Mouse (Mus musculus): ENCODE results near the gene Sec24a.

Gene Sec24a

DNA sequence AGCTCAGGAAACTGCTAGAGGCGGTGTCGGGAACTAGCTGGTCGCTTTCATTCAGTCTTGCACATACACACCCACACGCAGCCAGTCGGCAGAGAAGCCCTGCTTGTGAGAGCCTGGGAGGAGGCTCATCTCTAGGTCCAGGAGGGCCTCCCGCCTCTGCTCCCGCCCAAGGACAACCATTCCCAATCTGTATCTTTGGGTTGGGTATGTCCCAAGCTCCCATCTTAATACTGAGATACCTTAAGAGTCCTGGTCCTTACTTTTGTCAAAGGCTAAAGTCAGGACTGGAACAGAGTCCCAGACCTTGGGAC is 113.6 kb downstream of the Sec24a start:
- DNase-seq (ENCODE audit: low spot score): peak; percentile 50

DNA sequence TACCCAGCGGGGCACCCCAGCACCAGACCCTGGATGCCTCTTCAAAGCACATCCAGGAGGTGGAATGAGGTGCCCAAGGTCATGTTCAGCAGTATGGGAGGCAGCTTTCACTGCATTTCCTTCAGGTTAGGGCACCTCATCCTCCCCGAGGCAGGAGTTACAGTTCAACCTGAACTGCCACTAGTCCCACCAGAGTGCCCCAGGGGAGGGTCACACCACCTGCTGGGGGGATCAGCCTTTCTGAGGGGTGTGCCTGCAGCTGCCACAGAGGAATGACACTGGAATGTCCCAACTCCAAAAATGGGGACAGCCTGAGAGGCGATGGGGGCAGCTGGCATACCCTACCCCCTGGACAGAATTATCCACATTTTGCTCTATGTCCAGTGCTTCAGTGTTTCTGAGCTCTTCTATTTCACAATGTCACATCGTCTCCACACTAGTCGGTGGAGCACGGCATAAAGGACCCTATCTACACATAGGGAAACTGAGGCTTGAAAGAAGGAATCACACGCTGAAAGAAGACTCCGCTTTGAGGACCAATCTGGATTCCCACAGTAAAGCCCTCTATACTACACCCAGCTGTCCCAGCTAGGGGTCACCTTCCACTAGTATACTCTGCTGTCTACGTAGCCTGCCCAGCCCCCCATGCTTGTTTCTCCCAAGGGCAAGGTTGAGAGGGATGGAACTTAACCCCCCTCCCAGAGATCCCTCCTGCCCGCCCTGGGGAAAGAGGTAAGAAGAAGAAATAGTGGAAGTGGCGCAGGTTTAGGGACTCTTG is 114.1 kb downstream of the Sec24a start:
- no peak for DNase-seq (ENCODE audit: low spot score)

DNA sequence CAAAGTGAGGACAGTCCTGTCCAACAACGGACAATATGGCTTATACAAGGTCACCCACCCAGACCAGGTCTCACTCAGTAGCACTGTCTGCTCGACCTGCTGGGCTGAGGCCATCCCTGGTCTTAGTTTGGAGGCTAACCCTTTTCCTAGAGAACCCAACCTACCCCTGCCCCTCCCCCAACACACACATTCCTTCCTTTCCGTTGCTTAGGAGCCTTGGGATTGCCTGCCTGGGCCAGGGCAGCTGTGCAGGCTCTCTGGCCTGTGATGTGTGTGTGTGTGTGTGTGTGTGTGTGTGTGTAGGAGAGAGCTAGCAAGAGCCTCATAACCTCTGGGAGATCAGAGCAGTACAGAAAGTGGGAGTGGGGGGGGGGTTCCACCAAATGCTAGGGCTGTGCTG is 114.9 kb downstream of the Sec24a start:
- DNase-seq (ENCODE audit: low spot score): peak; percentile 58

DNA sequence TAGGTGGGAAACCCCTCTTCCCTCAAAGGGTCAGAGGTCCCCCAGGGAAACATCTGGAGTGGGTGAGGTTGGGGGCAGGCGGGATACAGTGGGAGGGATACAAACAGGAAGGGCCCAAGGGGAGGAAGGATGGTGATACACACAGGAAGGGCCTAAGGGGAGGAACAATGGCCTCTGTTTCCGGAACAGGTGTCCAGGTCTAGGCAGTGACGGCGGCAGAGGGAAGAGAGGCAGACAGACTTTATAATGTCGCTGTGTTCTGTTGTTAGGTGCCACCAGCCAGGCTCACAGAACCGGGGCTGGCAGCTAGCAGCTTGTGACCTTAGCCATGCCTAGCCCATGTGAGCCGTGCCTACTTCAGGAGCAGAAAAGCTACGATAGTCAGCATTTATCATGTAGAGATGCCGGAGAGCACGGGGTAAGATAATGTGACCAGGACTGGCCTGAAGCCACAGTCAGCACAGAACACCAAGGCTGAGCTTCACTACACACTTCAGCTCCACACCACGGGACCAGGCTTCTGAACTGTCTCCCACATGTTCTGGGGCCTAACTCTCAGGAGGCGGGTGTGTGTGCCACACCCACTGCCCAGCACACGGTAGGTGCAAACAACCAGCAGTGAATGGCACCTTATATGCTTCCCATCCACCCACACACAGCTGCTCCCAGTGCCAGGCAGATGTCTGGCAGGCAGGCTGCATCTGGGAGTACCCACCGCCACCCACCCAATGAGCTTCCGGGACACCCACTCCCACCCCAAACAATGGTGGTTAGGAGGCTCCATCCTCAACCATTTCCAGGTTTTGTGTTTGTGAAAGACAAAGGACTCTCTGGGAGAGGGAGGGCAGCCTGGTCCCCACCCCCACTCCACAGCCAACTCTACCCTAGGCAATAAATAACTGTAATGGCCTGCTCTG is 116.4 kb downstream of the Sec24a start:
- no peak for DNase-seq (ENCODE audit: low spot score)

DNA sequence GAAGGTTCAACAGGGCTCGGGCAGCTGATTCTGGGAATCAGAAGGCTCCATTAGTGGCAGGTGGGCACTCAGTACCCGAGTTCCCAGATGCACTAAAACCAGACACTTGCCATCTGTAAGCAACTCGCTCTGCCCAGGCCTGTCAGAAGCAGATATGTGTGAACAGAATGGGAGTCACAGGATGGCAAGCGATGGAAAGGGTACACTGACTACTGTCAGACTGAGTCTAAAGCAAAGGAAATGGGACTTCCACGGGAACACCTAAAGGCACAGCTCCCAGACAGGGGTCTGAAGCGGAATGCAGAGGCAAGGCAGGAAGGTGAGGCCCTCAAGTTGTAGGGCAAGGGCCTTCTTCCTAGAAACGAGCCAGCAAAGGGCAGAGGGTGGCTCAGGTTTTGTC is 117.2 kb downstream of the Sec24a start:
- DNase-seq (ENCODE audit: low spot score): no peak

DNA sequence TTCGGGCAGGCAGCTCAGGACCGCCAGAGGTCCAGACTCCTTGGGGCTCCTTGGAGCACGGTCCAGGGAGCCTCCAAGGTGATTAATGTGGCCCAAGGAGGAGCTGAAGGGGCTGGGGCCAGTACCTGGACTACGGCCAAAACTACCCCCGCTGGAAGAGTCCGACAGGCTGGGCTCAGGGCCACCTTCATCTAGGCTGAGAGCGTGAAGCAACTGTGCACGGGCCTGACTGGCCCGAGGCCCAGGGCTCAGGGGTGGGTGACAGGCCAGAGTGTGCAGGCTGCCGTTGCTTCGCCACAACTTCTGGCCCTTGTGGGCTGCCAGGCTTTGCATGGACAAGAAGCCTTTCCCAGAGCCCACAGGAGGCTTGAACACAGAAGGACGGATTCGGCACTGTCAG is 118.1 kb downstream of the Sec24a start:
- DNase-seq (ENCODE audit: low spot score): no peak

DNA sequence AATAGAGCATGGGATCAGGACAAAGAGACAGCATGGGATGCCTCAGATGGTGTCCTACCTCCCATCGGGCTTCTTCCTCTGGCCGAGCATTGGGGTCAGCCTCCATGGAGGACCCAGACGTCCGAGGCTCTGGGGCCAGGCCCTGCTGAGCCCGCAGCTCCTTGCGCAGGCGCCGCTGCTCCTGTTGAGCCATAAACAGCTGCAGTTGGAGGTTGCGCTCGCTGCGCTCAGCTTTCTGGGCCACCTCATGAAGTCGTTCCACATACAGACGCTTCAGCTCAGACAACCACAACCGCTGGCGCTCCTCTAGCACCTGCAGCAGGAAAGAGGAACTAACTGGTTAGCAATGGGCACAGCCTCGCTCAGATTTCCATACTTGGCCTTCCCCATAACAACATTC is 119.2 kb downstream of the Sec24a start:
- no peak for DNase-seq (ENCODE audit: low spot score)

DNA sequence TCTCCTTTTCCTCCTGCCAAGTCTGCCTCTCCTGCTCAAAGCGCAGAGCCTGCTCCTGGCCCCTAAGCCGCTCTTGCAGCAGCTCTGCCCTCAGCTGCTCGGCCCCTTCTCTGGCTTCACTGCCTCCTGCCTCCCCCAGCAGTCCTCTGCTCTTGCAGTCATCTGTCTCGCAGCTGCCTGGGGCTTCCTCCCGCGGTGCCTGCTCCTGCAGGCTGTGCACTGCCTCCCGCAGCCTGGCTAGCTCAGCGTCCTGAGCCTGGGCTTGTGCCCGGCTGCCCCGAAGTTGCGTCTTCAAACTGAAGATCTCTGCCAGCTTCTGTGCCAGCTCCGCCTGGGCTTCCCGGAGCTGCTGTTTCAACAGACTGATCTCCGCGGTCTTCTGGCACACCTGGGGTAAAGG is 119.7 kb downstream of the Sec24a start:
- no peak for DNase-seq (ENCODE audit: low spot score)

DNA sequence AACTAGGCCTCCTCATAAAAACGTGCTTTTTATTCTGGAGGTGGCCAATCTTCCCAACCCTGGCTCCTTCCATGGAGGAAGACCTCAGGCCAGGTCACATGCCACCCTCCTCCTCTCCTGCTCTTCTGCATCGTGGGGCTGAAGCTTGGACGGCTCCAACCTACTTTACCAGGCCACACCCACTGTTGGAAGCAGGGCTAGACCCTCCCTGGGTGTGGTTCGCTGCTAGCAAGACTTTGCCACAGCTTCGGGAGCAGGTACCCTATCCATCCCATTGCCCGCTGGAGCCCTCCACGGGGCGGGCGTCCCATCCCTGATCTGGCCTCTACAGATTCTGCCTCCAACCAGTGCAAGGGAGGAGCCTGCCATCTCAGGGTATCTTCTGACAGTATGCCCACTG is 120.2 kb downstream of the Sec24a start:
- no peak for DNase-seq (ENCODE audit: low spot score)

All from testis, postnatal 10 days (tissue).